Mouse (Mus musculus): ENCODE measurements around the gene Scarb2. TPM values are rescaled to one million over a fixed set of nuclear protein-coding genes. Genes with fewer than 3 reads are reported as not detected.
A peak's percentile ranks its signal among the peaks of the same experiment; 100 is the strongest.

The Scarb2 gene
- total and polyA plus RNA-seq, 3 experiments, result 6.5 to 50.0 (median 31.8) TPM

DNA sequence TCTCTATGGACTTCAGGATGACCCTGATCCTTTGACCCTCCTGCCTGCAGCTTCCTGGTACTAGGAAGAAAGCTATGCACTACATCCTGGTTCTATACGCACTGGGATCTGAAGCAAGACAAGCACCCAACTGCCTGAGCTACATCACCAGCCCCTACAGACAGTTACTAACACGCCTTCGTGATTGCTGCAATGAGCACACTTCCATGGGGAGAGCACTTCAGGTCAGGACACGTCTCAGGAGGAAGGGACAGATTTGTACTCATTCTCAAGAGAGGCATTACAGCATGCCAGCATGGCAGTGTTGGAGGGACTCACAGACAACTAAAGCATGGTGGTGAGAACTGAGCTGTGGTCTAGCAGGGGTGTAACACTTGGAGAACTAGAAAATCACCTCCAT, 35.1 kb downstream of the Scarb2 start:
- Histone ChIP-seq H3K9me3 (replicated peaks) (no peaks in the 10 kb centered on the region), H3K4me1 (ENCODE audit: insufficient read depth, low read depth, low read length) (peaks cover 34% of the 10 kb centered on the region), H3K4me3 (ENCODE audit: low read depth, low read length) (no peak overlapping the region), H3K36me3 (replicated peaks) (peaks cover 77% of the 10 kb centered on the region), H3K27me3 (ENCODE audit: insufficient read depth, low read length) (no peaks in the 10 kb centered on the region)
- TF ChIP-seq GATA2 (IDR thresholded peaks at IDR 0.05; ENCODE audit: borderline replicate concordance, low read depth, low read length), result no peak
- TF ChIP-seq POLR2AphosphoS5 (IDR thresholded peaks at IDR 0.05; ENCODE audit: insufficient replicate concordance, low read depth, low read length), result no peak
- TF ChIP-seq CTCF (IDR thresholded peaks at IDR 0.05; ENCODE audit: low read depth, low read length), result no peak
- no peak for TF ChIP-seq TAL1 (conservative IDR thresholded peaks at IDR 0.05; ENCODE audit: low read depth, low read length)
- no peak for TF ChIP-seq GATA1 (IDR thresholded peaks at IDR 0.05; ENCODE audit: borderline replicate concordance, low read length)
- DNase-seq (ENCODE audit: low spot score) (no peak), ATAC-seq (ENCODE audit: extremely low read depth, insufficient number of reproducible peaks, low FRiP score, poor library complexity, severe bottlenecking) (no peak)

DNA sequence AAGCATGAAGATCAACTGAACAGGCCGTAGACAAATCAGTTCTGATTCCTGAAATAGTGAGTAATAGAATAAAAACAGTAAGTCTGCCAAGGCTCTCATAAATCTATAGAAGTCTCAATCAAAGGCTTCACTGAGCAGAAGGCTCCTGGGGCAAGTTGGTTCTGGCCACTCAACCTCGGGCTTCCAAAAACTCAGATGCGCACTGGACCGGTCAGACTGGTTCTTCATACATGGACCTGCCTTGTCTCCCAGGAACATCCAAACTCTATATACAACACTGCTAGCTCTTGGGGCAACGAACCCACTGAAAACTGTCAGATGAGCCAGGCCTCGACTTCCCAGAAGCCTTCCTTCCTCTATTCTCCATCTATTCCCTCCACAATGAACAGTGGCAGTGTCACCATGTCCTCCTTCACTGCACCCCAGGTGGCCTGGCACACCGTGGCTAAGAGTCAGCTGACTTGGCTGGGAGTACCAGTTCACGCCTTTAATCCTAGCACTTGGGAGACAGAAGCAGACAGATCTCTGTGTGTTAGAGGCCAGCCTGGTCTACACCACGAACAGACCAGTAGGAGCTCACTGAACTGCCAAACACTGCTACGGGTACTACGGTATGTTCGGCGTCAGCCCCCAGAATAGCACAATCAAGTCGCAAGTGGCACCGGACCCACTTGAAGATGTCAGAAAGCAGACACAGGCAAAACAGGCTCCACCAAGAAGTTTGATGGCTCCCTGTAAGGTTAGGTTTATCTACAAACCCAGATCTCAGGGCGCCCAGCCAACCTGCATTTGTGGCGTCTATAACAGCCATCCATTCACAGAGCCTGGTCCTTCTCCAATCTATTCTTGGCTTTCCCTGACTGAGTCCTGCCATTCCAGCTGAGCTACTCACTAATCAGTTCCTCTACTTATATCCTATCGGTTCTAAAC, 37.2 kb downstream of the Scarb2 start:
- H3K4me1 ChIP-seq (ENCODE audit: insufficient read depth, low read depth, low read length), result peaks cover 40% of the 10 kb centered on the region
- ATAC-seq (ENCODE audit: extremely low read depth, insufficient number of reproducible peaks, low FRiP score, poor library complexity, severe bottlenecking) (no peak), DNase-seq (ENCODE audit: low spot score) (no peak)
- H3K36me3 ChIP-seq (replicated peaks), result peaks cover 82% of the 10 kb centered on the region
- no peak overlapping the region for H3K4me3 ChIP-seq (ENCODE audit: low read depth, low read length)
- H3K27me3 ChIP-seq (ENCODE audit: insufficient read depth, low read length), result no peaks in the 10 kb centered on the region
- H3K9me3 ChIP-seq (replicated peaks), result no peaks in the 10 kb centered on the region
- TF ChIP-seq GATA2 (IDR thresholded peaks at IDR 0.05; ENCODE audit: borderline replicate concordance, low read depth, low read length), result no peak
- TF ChIP-seq TAL1 (conservative IDR thresholded peaks at IDR 0.05; ENCODE audit: low read depth, low read length), result no peak

DNA sequence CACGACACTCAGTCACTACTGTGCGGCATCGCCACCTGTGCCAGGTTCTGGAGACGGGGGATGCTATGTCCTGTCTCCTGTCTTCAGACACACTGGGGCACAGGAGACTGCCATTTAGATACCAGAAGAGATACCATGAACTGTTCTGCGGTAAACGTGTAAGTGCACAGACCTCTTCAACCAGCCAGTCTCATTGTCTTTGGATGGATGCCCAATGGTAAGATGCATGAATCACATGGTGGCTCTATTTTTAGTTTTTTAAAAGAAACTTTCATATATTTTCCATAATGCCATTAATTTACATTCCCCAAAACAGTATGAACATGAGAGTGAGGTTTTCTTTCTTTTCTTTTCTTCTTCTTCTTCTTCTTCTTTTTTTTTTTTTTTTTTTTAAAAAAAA, 38.4 kb downstream of the Scarb2 start:
- Histone ChIP-seq H3K9me3 (replicated peaks) (no peaks in the 10 kb centered on the region), H3K4me1 (ENCODE audit: insufficient read depth, low read depth, low read length) (peaks cover 42% of the 10 kb centered on the region), H3K36me3 (replicated peaks) (peaks cover 74% of the 10 kb centered on the region), H3K4me3 (ENCODE audit: low read depth, low read length) (no peak overlapping the region), H3K27me3 (ENCODE audit: insufficient read depth, low read length) (no peaks in the 10 kb centered on the region)
- no peak for DNase-seq (ENCODE audit: low spot score)
- no peak for ATAC-seq (ENCODE audit: extremely low read depth, insufficient number of reproducible peaks, low FRiP score, poor library complexity, severe bottlenecking)
- TF ChIP-seq GATA1 (IDR thresholded peaks at IDR 0.05; ENCODE audit: borderline replicate concordance, low read length), result no peak
- TF ChIP-seq POLR2AphosphoS5 (IDR thresholded peaks at IDR 0.05; ENCODE audit: insufficient replicate concordance, low read depth, low read length), result no peak
- TF ChIP-seq GATA2 (IDR thresholded peaks at IDR 0.05; ENCODE audit: borderline replicate concordance, low read depth, low read length), result no peak
- no peak for TF ChIP-seq TAL1 (conservative IDR thresholded peaks at IDR 0.05; ENCODE audit: low read depth, low read length)
- TF ChIP-seq CTCF (IDR thresholded peaks at IDR 0.05; ENCODE audit: low read depth, low read length), result no peak

DNA sequence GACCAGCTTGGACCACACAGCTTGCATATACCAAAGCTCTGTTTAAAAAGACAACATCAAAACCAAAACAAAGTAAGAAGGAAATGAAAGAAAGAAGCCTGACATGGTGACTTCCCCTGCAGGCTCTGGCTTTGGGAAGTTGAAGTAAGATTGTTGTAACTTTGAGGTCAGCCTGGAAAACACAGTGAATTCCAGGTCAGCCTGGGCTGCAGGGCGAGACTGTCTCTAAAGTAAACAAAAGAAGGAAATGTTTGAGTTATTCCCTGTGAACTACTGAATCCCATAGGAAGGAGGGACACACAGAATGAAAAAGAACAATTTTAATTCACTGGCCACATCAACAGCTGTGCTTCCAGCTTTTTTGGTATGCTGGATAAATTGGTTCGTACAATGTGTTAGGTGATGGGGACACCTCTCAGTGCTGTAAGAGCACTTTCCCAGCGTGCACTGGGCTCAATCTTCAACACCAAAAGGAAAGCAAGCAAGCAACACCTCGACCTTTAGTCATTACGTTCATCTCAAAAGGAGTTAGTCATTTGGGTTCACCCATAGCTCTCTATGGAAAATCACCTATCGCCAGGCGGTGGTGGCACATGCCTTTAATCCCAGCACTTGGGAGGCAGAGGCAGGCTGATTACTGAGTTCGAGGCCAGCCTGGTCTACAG, 39.4 kb downstream of the Scarb2 start:
- no peak for ATAC-seq (ENCODE audit: extremely low read depth, insufficient number of reproducible peaks, low FRiP score, poor library complexity, severe bottlenecking)
- no peak for DNase-seq (ENCODE audit: low spot score)
- no peak for TF ChIP-seq POLR2AphosphoS5 (IDR thresholded peaks at IDR 0.05; ENCODE audit: insufficient replicate concordance, low read depth, low read length)
- no peak for TF ChIP-seq TAL1 (conservative IDR thresholded peaks at IDR 0.05; ENCODE audit: low read depth, low read length)
- no peak for TF ChIP-seq CTCF (IDR thresholded peaks at IDR 0.05; ENCODE audit: low read depth, low read length)
- TF ChIP-seq GATA2 (IDR thresholded peaks at IDR 0.05; ENCODE audit: borderline replicate concordance, low read depth, low read length), result no peak
- TF ChIP-seq GATA1 (IDR thresholded peaks at IDR 0.05; ENCODE audit: borderline replicate concordance, low read length), result no peak

DNA sequence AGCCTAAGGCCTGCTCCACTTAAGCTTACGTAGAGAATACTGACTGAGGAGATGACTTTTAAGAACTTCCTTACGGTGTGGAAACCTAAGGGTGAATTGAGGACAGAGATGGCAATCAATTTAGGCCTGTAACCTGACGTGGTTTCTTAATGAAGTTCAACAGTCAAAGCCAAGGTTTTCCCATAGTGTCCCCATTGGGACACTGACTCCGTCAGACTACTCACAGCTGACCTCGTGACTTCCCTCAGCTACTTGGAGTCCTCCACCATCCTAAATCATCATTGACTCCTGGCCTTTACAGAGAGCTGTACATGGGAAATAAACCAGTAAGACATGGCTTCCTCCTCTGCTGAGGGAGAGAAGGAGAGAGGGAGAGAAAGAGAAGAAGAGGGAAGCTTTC, 41.1 kb downstream of the Scarb2 start:
- DNase-seq (ENCODE audit: low spot score) (no peak), ATAC-seq (ENCODE audit: extremely low read depth, insufficient number of reproducible peaks, low FRiP score, poor library complexity, severe bottlenecking) (no peak)
- Histone ChIP-seq H3K9me3 (replicated peaks) (no peaks in the 10 kb centered on the region), H3K36me3 (replicated peaks) (peaks cover 62% of the 10 kb centered on the region), H3K4me1 (ENCODE audit: insufficient read depth, low read depth, low read length) (peaks cover 36% of the 10 kb centered on the region), H3K4me3 (ENCODE audit: low read depth, low read length) (no peak overlapping the region), H3K27me3 (ENCODE audit: insufficient read depth, low read length) (no peaks in the 10 kb centered on the region)
- TF ChIP-seq POLR2AphosphoS5 (IDR thresholded peaks at IDR 0.05; ENCODE audit: insufficient replicate concordance, low read depth, low read length) (no peak), TAL1 (conservative IDR thresholded peaks at IDR 0.05; ENCODE audit: low read depth, low read length) (no peak), GATA1 (IDR thresholded peaks at IDR 0.05; ENCODE audit: borderline replicate concordance, low read length) (no peak)

More for the DNA sequence above, 39.4 kb downstream of the Scarb2 start:
- Histone ChIP-seq H3K4me3 (ENCODE audit: low read depth, low read length) (no peak overlapping the region), H3K27me3 (ENCODE audit: insufficient read depth, low read length) (no peaks in the 10 kb centered on the region), H3K4me1 (ENCODE audit: insufficient read depth, low read depth, low read length) (peaks cover 43% of the 10 kb centered on the region), H3K36me3 (replicated peaks) (peaks cover 68% of the 10 kb centered on the region), H3K9me3 (replicated peaks) (no peaks in the 10 kb centered on the region)

DNA sequence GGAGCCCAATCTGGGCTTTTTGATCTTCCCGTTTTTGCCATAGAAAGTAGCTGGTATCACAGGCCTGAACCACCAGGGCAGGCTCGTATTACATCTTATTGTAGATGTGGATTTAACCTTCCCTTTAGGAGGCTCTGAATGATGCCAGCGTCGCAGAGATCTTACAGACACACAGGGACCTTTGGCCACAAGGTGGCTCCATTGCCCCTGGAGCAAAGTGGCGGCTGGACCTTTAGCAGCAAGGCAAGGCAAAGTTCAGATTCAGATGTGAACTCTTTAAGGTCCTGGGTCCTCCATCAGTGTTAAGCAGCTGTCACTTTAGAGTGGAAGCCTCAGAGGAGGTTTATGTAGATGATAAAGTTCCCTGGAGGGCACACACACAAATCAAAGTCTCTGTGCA, 45.3 kb downstream of the Scarb2 start:
- Histone ChIP-seq H3K27me3 (ENCODE audit: insufficient read depth, low read length) (no peaks in the 10 kb centered on the region), H3K4me3 (ENCODE audit: low read depth, low read length) (no peak overlapping the region), H3K4me1 (ENCODE audit: insufficient read depth, low read depth, low read length) (peaks cover 25% of the 10 kb centered on the region), H3K36me3 (replicated peaks) (peaks cover 66% of the 10 kb centered on the region), H3K9me3 (replicated peaks) (no peaks in the 10 kb centered on the region)
- TF ChIP-seq CTCF (IDR thresholded peaks at IDR 0.05; ENCODE audit: low read depth, low read length) (peak; percentile 25; the same call in 1 of the 2 replicates), GATA1 (IDR thresholded peaks at IDR 0.05; ENCODE audit: borderline replicate concordance, low read length) (no peak)
- ATAC-seq (ENCODE audit: extremely low read depth, insufficient number of reproducible peaks, low FRiP score, poor library complexity, severe bottlenecking) (peak; percentile 45; the same call in 1 of the 2 replicates), DNase-seq (ENCODE audit: low spot score) (peak; percentile 20)

Data from G1E (cell line).